Mouse (Mus musculus): ENCODE data around the gene Hk1. TPM values are rescaled to one million over a fixed set of nuclear protein-coding genes. Genes with fewer than 3 reads are reported as not detected.
A peak's percentile ranks its signal among the peaks of the same experiment; 100 is the strongest.

The Hk1 gene
- polyA plus RNA-seq, 1 experiment from 2014 or later, result 30.7 TPM

DNA sequence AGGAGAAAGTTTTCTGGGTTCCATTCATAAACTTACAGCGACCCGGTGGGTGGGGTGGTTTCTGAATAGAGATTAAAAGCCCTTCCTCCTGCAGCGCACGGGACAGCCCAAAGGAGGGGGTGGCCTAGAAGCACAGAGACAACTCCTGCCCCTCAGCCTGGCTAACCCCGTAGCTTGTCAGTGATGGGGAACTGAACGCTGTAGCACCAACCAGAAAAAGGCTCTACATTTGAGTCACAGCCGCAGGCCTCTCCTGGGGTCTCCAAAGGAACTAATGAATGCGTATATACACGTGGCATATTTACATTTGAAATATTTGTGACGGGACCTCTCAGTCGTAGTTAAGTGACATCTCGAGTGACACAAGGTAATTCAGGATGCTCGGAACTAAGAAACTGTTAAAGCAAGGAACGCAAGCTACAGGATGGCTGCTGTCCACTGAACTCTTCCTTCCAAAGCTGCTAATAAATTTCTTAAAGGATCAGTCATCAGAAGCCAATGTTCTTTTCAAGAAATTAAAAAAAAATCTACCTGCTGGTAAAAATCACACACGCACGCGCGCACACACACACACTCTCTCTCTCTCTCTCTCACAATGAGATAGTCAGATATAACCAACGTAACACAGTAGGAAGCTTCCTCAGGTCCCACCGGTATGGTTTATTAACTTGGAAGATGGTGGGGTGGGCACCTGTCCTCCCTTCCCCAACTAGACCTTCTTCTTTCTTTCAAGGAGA lies 44.9 kb downstream of the Hk1 start:
- 61% methylated on average over 20 of the region's 20 CpGs for WGBS (ENCODE audit: insufficient replicate concordance)
- DNase-seq, result no peak
- no peaks in the 10 kb centered on the region for H3K27me3 ChIP-seq (ENCODE audit: insufficient read depth, low read length)
- no peaks in the 10 kb centered on the region for H3K9me3 ChIP-seq (ENCODE audit: low read length)
- TF ChIP-seq CTCF (IDR thresholded peaks at IDR 0.05; ENCODE audit: low read depth), result no peak
- no peak overlapping the region for H3K4me3 ChIP-seq (ENCODE audit: low read depth, low read length)
- H3K4me1 ChIP-seq (ENCODE audit: insufficient read depth), result peaks cover 69% of the 10 kb centered on the region
- H3K9ac ChIP-seq (replicated peaks), result no peak overlapping the region; the same call in 1 of the 2 replicates
- ATAC-seq, result no peak
- H3K4me2 ChIP-seq (ENCODE audit: low read depth, low read length), result peak overlapping the region; percentile 51
- peak overlapping the region; percentile 45 for H3K27ac ChIP-seq (ENCODE audit: low read depth)
- H3K36me3 ChIP-seq (replicated peaks; ENCODE audit: insufficient read depth, low read length), result 0 out of 2 replicates have a peak, but pooled peaks cover 2% of the 10 kb centered on the region

DNA sequence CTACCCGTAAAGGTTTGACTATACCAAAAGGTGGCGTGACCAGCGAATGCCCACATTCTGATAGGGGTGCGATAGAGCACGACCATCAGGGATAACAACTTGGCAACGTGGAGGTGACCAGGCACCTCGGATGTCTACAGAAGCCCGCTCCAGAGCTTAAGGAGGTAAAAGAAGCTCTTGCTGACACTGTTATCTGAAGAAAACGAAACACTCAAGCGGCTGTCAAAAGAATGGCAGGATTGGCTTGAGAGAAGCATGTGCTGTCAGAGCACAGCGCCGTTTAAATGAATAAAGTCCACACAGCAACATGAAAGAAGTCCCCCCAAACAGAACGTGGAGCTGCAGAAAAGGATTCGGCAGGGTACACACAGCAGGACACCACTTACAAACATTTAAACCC lies 46.4 kb downstream of the Hk1 start:
- Histone ChIP-seq H3K4me1 (ENCODE audit: insufficient read depth) (peaks cover 62% of the 10 kb centered on the region), H3K27me3 (ENCODE audit: insufficient read depth, low read length) (no peaks in the 10 kb centered on the region), H3K9me3 (ENCODE audit: low read length) (no peaks in the 10 kb centered on the region), H3K9ac (replicated peaks) (peak overlapping the region; percentile 48; the same call in 1 of the 2 replicates), H3K4me2 (ENCODE audit: low read depth, low read length) (peak overlapping the region; percentile 68), H3K27ac (ENCODE audit: low read depth) (peak overlapping the region; percentile 77), H3K4me3 (ENCODE audit: low read depth, low read length) (no peak overlapping the region), H3K36me3 (replicated peaks; ENCODE audit: insufficient read depth, low read length) (peaks cover 5% of the 10 kb centered on the region; the same call in 1 of the 2 replicates)
- 64% methylated on average over 14 of the region's 14 CpGs for WGBS (ENCODE audit: insufficient replicate concordance)
- no peak for ATAC-seq
- DNase-seq, result no peak
- no peak for TF ChIP-seq EP300 (IDR thresholded peaks at IDR 0.05; ENCODE audit: low read depth)
- TF ChIP-seq CTCF (IDR thresholded peaks at IDR 0.05; ENCODE audit: low read depth), result no peak

- H3K27ac ChIP-seq (ENCODE audit: low read depth), result peak overlapping the region; percentile 77
- peaks cover 55% of the 10 kb centered on the region for H3K4me1 ChIP-seq (ENCODE audit: insufficient read depth)
- H3K4me2 ChIP-seq (ENCODE audit: low read depth, low read length), result peak overlapping the region; percentile 68
- no peak for TF ChIP-seq CTCF (IDR thresholded peaks at IDR 0.05; ENCODE audit: low read depth)
- TF ChIP-seq EP300 (IDR thresholded peaks at IDR 0.05; ENCODE audit: low read depth), result peak; percentile 78; the same call in 1 of the 2 replicates
- no peaks in the 10 kb centered on the region for H3K27me3 ChIP-seq (ENCODE audit: insufficient read depth, low read length)
- no peaks in the 10 kb centered on the region for H3K9me3 ChIP-seq (ENCODE audit: low read length)
- H3K36me3 ChIP-seq (replicated peaks; ENCODE audit: insufficient read depth, low read length), result peaks cover 5% of the 10 kb centered on the region; the same call in 1 of the 2 replicates
- 29% methylated on average over 7 of the region's 7 CpGs for WGBS (ENCODE audit: insufficient replicate concordance)
- ATAC-seq (peak; percentile 83), DNase-seq (peak; percentile 69)
- peak overlapping the region; percentile 48 for H3K9ac ChIP-seq (replicated peaks)
- peak overlapping the region; percentile 2 for H3K4me3 ChIP-seq (ENCODE audit: low read depth, low read length)
Measured at GRCm38 (mm10) chr10:62332514-62332913, 47.2 kb downstream of the Hk1 start.

DNA sequence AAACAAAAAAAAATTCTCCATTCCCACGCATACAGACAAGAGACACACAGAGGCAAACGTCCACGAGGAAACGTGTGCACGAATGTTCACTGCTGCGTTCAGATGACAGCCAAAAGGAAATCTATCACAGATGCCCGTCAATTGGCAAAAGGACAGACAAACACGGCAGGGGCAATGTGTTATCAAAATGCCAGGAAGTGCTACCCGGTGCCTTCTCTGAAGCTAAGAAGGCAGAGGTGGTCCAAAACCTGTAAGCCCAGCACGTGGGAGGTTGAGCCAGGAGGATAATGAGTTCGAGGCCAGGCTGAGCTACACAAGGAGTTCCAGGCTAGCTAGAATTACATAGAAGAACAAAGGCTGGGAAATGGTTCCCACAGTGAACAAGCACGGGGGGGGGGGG lies 47.9 kb downstream of the Hk1 start:
- Histone ChIP-seq H3K9ac (replicated peaks) (peak overlapping the region; percentile 3; the same call in 1 of the 2 replicates), H3K27ac (ENCODE audit: low read depth) (peak overlapping the region; percentile 77), H3K4me3 (ENCODE audit: low read depth, low read length) (peak overlapping the region; percentile 2; the same call in 1 of the 2 replicates), H3K4me1 (ENCODE audit: insufficient read depth) (peaks cover 49% of the 10 kb centered on the region), H3K9me3 (ENCODE audit: low read length) (no peaks in the 10 kb centered on the region), H3K4me2 (ENCODE audit: low read depth, low read length) (peak overlapping the region; percentile 68), H3K36me3 (replicated peaks; ENCODE audit: insufficient read depth, low read length) (peaks cover 5% of the 10 kb centered on the region; the same call in 1 of the 2 replicates), H3K27me3 (ENCODE audit: insufficient read depth, low read length) (no peaks in the 10 kb centered on the region)
- ATAC-seq (no peak), DNase-seq (no peak)
- WGBS (ENCODE audit: insufficient replicate concordance), result 50% methylated on average over 11 of the region's 12 CpGs
- TF ChIP-seq EP300 (IDR thresholded peaks at IDR 0.05; ENCODE audit: low read depth), result no peak
- TF ChIP-seq CTCF (IDR thresholded peaks at IDR 0.05; ENCODE audit: low read depth), result no peak

- Histone ChIP-seq H3K9me3 (ENCODE audit: low read length) (no peaks in the 10 kb centered on the region), H3K4me2 (ENCODE audit: low read depth, low read length) (0 out of 2 replicates have a peak overlapping the region, but pooled peaks have one; percentile 68), H3K4me1 (ENCODE audit: insufficient read depth) (peaks cover 47% of the 10 kb centered on the region), H3K36me3 (replicated peaks; ENCODE audit: insufficient read depth, low read length) (peaks cover 5% of the 10 kb centered on the region; the same call in 1 of the 2 replicates), H3K27me3 (ENCODE audit: insufficient read depth, low read length) (no peaks in the 10 kb centered on the region), H3K27ac (ENCODE audit: low read depth) (no peak overlapping the region; the same call in 1 of the 2 replicates), H3K9ac (replicated peaks) (no peak overlapping the region), H3K4me3 (ENCODE audit: low read depth, low read length) (no peak overlapping the region)
- WGBS (ENCODE audit: insufficient replicate concordance), result 72% methylated on average over 8 of the region's 9 CpGs
- ATAC-seq (no peak), DNase-seq (no peak)
- TF ChIP-seq CTCF (IDR thresholded peaks at IDR 0.05; ENCODE audit: low read depth) (no peak), EP300 (IDR thresholded peaks at IDR 0.05; ENCODE audit: low read depth) (no peak)
Measured at GRCm38 (mm10) chr10:62331296-62331695, 48.4 kb downstream of the Hk1 start.

GRCm38 (mm10) chr10:62329846-62330245 lies 49.9 kb downstream of the Hk1 start:
- 78% methylated on average over 7 of the region's 7 CpGs for WGBS (ENCODE audit: insufficient replicate concordance)

More at GRCm38 (mm10) chr10:62329846-62330245, 49.9 kb downstream of the Hk1 start:
- Histone ChIP-seq H3K27ac (ENCODE audit: low read depth) (no peak overlapping the region), H3K4me2 (ENCODE audit: low read depth, low read length) (no peak overlapping the region), H3K9me3 (ENCODE audit: low read length) (no peaks in the 10 kb centered on the region), H3K9ac (replicated peaks) (no peak overlapping the region), H3K4me3 (ENCODE audit: low read depth, low read length) (no peak overlapping the region), H3K4me1 (ENCODE audit: insufficient read depth) (peaks cover 40% of the 10 kb centered on the region), H3K27me3 (ENCODE audit: insufficient read depth, low read length) (no peaks in the 10 kb centered on the region), H3K36me3 (replicated peaks; ENCODE audit: insufficient read depth, low read length) (peaks cover 5% of the 10 kb centered on the region; the same call in 1 of the 2 replicates)
- ATAC-seq (no peak), DNase-seq (no peak)
- TF ChIP-seq EP300 (IDR thresholded peaks at IDR 0.05; ENCODE audit: low read depth) (no peak), CTCF (IDR thresholded peaks at IDR 0.05; ENCODE audit: low read depth) (no peak)

Data from liver, postnatal 0 days (tissue).